Mouse (Mus musculus) heart, postnatal 0 days (tissue): ENCODE data around the gene Gm45208. TPM values are rescaled to one million over a fixed set of nuclear protein-coding genes. Genes with fewer than 3 reads are reported as not detected.
"Not testable (repeated sequence)": the region's sequence is repeated elsewhere in the genome, so short reads cannot be mapped to it uniquely, and the experiment has no call there.

Experiments used
- ATAC-seq: fragments of 200-750 bp; cut with Nextera tagmentation; 2 replicates; pipeline ENCODE4 v1.8.0; 2017; ENCODE audit warnings: low read depth, moderate number of reproducible peaks, moderate library complexity; ENCODE audit not compliant: insufficient read depth
- DNase-seq: peaks from one replicate; pipeline ENCODE4 v3.0.0-alpha.2; 2016; ENCODE audit warnings: low spot score
- H3K27ac ChIP-seq: fragments of 300-500 bp; sonication (generic); 2 replicates; pipeline ENCODE4 v1.5.1; 2014; ENCODE audit warnings: low read depth, mild to moderate bottlenecking
- H3K27me3 ChIP-seq: fragments of 300-500 bp; sonication (generic); 2 replicates; pipeline ENCODE4 v1.6.1; 2014; ENCODE audit warnings: low read length, mixed read lengths; ENCODE audit not compliant: control insufficient read depth, insufficient read depth
- H3K36me3 ChIP-seq: fragments of 300-500 bp; sonication (generic); replicated peaks from 2 replicates; pipeline ENCODE4 v1.6.1; 2014; ENCODE audit warnings: low read length, mixed read lengths; ENCODE audit not compliant: control insufficient read depth, insufficient read depth
- H3K4me1 ChIP-seq: fragments of 300-500 bp; sonication (generic); 2 replicates; pipeline ENCODE4 v1.6.1; 2014; ENCODE audit warnings: antibody characterized with exemption; ENCODE audit not compliant: control insufficient read depth, insufficient read depth
- H3K4me2 ChIP-seq: fragments of 300-500 bp; sonication (generic); 2 replicates; pipeline ENCODE4 v1.6.1; 2014; ENCODE audit warnings: low read depth, mild to moderate bottlenecking, low read length, moderate library complexity
- H3K4me3 ChIP-seq: fragments of 300-500 bp; sonication (generic); 2 replicates; pipeline ENCODE4 v1.5.1; 2014; ENCODE audit warnings: low read depth, low read length
- H3K9ac ChIP-seq: fragments of 300-500 bp; sonication (generic); replicated peaks from 2 replicates; pipeline ENCODE4 v1.6.1; 2014; ENCODE audit warnings: low read depth, low read length, mixed read lengths
- H3K9me3 ChIP-seq: fragments of 300-500 bp; sonication (generic); replicated peaks from 2 replicates; pipeline ENCODE4 v1.6.1; 2016; ENCODE audit warnings: low read length; ENCODE audit not compliant: control insufficient read depth
- CTCF ChIP-seq: IDR thresholded peaks from 2 replicates; pipeline ENCODE4 v1.5.1; 2016; ENCODE audit warnings: antibody characterized with exemption, control low read depth, low read depth
- EP300 ChIP-seq: IDR thresholded peaks from 2 replicates; pipeline ENCODE4 v1.6.1; 2016; ENCODE audit warnings: antibody characterized with exemption, low read depth
- WGBS: fragments of 180-500 bp; shearing (Covaris S2); extraction: QIAGEN DNeasy Blood & Tissue Kit; methylation state at CpG from one replicate; pipeline ENCODE4 v1.1.7; 2014; 5-methylcytosine and 5-hydroxymethylcytosine counted together
- polyA plus RNA-seq: library from polyadenylated mRNA; unstranded; fragments of >200 nt; fragmentation: Nextera tagmentation; extraction: Ambion mirVana; gene quantifications from 2 replicates; pipeline ENCODE4 v1.2.1, GENCODE M21; 2015
- total RNA-seq: library from RNA; depleted of rRNA; stranded (reverse); fragments of >200 nt; gene quantifications from 2 replicates; pipeline ENCODE4 v1.2.3, GENCODE M21; 2014; ENCODE audit warnings: low replicate concordance

Gene Gm45208
- total and polyA plus RNA-seq, 2 experiments from 2014 or later = not detected

GRCm38 (mm10) chrX:7743470-7743869 is 21.4 kb downstream of the Gm45208 start:
- H3K4me1 ChIP-seq = no peaks in the 10 kb centered on the region
- no peak overlapping the region for H3K27ac ChIP-seq
- TF ChIP-seq CTCF (no peak), EP300 (no peak)
- no peaks in the 10 kb centered on the region for H3K36me3 ChIP-seq
- no peak overlapping the region for H3K4me3 ChIP-seq
- DNase-seq = no peak
- H3K4me2 ChIP-seq = no peak overlapping the region
- no peak overlapping the region for H3K9ac ChIP-seq
- H3K27me3 ChIP-seq = no peaks in the 10 kb centered on the region
- no peaks in the 10 kb centered on the region for H3K9me3 ChIP-seq
- ATAC-seq = no peak
- WGBS = 49% methylated on average over 5 of the region's 5 CpGs

GRCm38 (mm10) chrX:7744940-7745339 is 22.9 kb downstream of the Gm45208 start:
- no peak overlapping the region for H3K9ac ChIP-seq
- no peak overlapping the region for H3K27ac ChIP-seq
- H3K4me2 ChIP-seq = no peak overlapping the region
- no peak overlapping the region for H3K4me3 ChIP-seq
- no peaks in the 10 kb centered on the region for H3K36me3 ChIP-seq
- H3K27me3 ChIP-seq = no peaks in the 10 kb centered on the region
- ATAC-seq (no peak), DNase-seq (no peak)
- no peak for TF ChIP-seq CTCF
- 45% methylated on average over 1 of the region's 1 CpGs for WGBS
- no peaks in the 10 kb centered on the region for H3K9me3 ChIP-seq
- no peaks in the 10 kb centered on the region for H3K4me1 ChIP-seq

- Histone ChIP-seq H3K4me2 (no peak overlapping the region), H3K9me3 (no peaks in the 10 kb centered on the region), H3K36me3 (no peaks in the 10 kb centered on the region), H3K4me3 (no peak overlapping the region), H3K4me1 (no peaks in the 10 kb centered on the region), H3K9ac (no peak overlapping the region), H3K27ac (no peak overlapping the region), H3K27me3 (no peaks in the 10 kb centered on the region)
- TF ChIP-seq CTCF = no peak
- TF ChIP-seq EP300 = no peak
- ATAC-seq (no peak), DNase-seq (no peak)
- 79% methylated on average over 8 of the region's 8 CpGs for WGBS
These were observed 23.4 kb downstream of the Gm45208 start for GRCm38 (mm10) chrX:7745429-7745828.

GRCm38 (mm10) chrX:7750432-7751116 is 28.5 kb downstream of the Gm45208 start, which contains the start of gene Ccdc120:
Gene Ccdc120 (minus strand): TSS chrX:7750905.
- H3K36me3 ChIP-seq = no peaks in the 10 kb centered on the region
- peak within 1 kb of the TSS; percentile 79 for H3K4me2 ChIP-seq
- H3K4me1 ChIP-seq = no peaks in the 10 kb centered on the region
- no peak within 1 kb of the TSS for H3K27ac ChIP-seq
- peak within 1 kb of the TSS; percentile 68 for H3K4me3 ChIP-seq
- H3K27me3 ChIP-seq = no peaks in the 10 kb centered on the region
- no peak within 1 kb of the TSS for H3K9ac ChIP-seq
- 16% methylated on average over 52 of the region's 56 CpGs for WGBS
- DNase-seq (peak; percentile 43), ATAC-seq (peak; percentile 36; the same call in 1 of the 2 replicates)
- no peak for TF ChIP-seq EP300
- no peak for TF ChIP-seq CTCF
- H3K9me3 ChIP-seq = no peaks in the 10 kb centered on the region

- not testable (repeated sequence) for H3K36me3 ChIP-seq, H3K9ac ChIP-seq, DNase-seq, ATAC-seq, H3K27ac ChIP-seq, H3K4me3 ChIP-seq, H3K9me3 ChIP-seq, H3K4me1 ChIP-seq, H3K4me2 ChIP-seq, H3K27me3 ChIP-seq
- TF ChIP-seq CTCF = peak; percentile 25
- WGBS = 14% methylated on average over 3 of the region's 3 CpGs
These were observed 31.6 kb downstream of the Gm45208 start for GRCm38 (mm10) chrX:7753627-7754026.
